In genomic region chr5:36544765-36545164, GRCm38 (mm10) we compare ENCODE assay signal across 19 mouse cellular contexts. TPM values are rescaled to one million over a fixed set of nuclear protein-coding genes. Genes with fewer than 3 reads are reported as not detected.
DNase-seq lines count a peak whose midpoint lies in the region; ATAC-seq and TF ChIP-seq lines count a peak whose summit lies in the region.
"Had no signal": no experiment of that assay in that cellular context is flagged by ENCODE, and none has a peak within 500 bp of the region (broad histone marks: within the 10 kb centered on the region; RNA-seq: fewer than 3 reads in every experiment).

No protein-coding gene starts in this region.

- intact Hi-C loops in heart, postnatal 36 days (cut with DNase I), result no loop called here

- no peaks in the 10 kb centered on the region for H3K36me3 ChIP-seq in lung, embryonic 16.5 days (ENCODE audit: control insufficient read depth, insufficient read depth, low read length)
- peaks cover 4% of the 10 kb centered on the region; the same call in 1 of the 2 replicates for H3K36me3 ChIP-seq in intestine, postnatal 0 days (ENCODE audit: control insufficient read depth, insufficient read depth)
- H3K36me3 ChIP-seq: embryonic facial prominence, embryonic 10.5 days; embryonic facial prominence, embryonic 12.5 days; forebrain, embryonic 10.5 days; forebrain, embryonic 12.5 days had no signal

- no peak overlapping the region for H3K27ac ChIP-seq in lung, embryonic 16.5 days (ENCODE audit: low read length)
- no peak overlapping the region for H3K27ac ChIP-seq in intestine, postnatal 0 days (ENCODE audit: low read depth, low read length)
- H3K27ac ChIP-seq: embryonic facial prominence, embryonic 10.5 days; embryonic facial prominence, embryonic 12.5 days; forebrain, embryonic 10.5 days; forebrain, embryonic 12.5 days had no signal

- H3K4me1 ChIP-seq in lung, embryonic 16.5 days (replicated peaks; ENCODE audit: control insufficient read depth, insufficient read depth, low read length), result no peaks in the 10 kb centered on the region
- 0 out of 2 replicates have a peak, but pooled peaks cover 6% of the 10 kb centered on the region for H3K4me1 ChIP-seq in lung, adult 2 months (ENCODE audit: control insufficient read depth, insufficient read depth, low read length)
- H3K4me1 ChIP-seq in intestine, postnatal 0 days (replicated peaks; ENCODE audit: control insufficient read depth, insufficient read depth, low read length), result no peaks in the 10 kb centered on the region
- H3K4me1 ChIP-seq: embryonic facial prominence, embryonic 12.5 days had no signal

- H3K27me3 ChIP-seq in lung, embryonic 16.5 days (ENCODE audit: control insufficient read depth, insufficient read depth, low read depth, low read length), result no peaks in the 10 kb centered on the region
- no peaks in the 10 kb centered on the region for H3K27me3 ChIP-seq in intestine, postnatal 0 days (replicated peaks; ENCODE audit: control insufficient read depth, insufficient read depth, low read length)
- H3K27me3 ChIP-seq: embryonic facial prominence, embryonic 12.5 days; forebrain, embryonic 12.5 days had no signal

- TF ChIP-seq POLR2A in lung, adult 2 months (IDR thresholded peaks at IDR 0.05; ENCODE audit: borderline replicate concordance, extremely low read depth, low read depth, low read length), result no peak

- no peak for TF ChIP-seq CTCF in lung, adult 2 months (IDR thresholded peaks at IDR 0.05; ENCODE audit: insufficient read depth, low read length)
- no peak for TF ChIP-seq CTCF in intestine, postnatal 0 days (IDR thresholded peaks at IDR 0.05; ENCODE audit: low read depth)

- peak; percentile 65; the same call in 1 of the 2 replicates for ATAC-seq in lung, embryonic 16.5 days (ENCODE audit: low read depth)
- ATAC-seq in intestine, postnatal 0 days, result no peak
- ATAC-seq: forebrain, embryonic 14.5 days; forebrain, embryonic 16.5 days had no signal

- no peaks in the 10 kb centered on the region for H3K9me3 ChIP-seq in lung, embryonic 16.5 days (ENCODE audit: control insufficient read depth, low read length)
- no peaks in the 10 kb centered on the region for H3K9me3 ChIP-seq in intestine, postnatal 0 days (ENCODE audit: control insufficient read depth)
- H3K9me3 ChIP-seq: embryonic facial prominence, embryonic 10.5 days; embryonic facial prominence, embryonic 12.5 days; forebrain, embryonic 10.5 days; forebrain, embryonic 12.5 days had no signal

- no peak overlapping the region for H3K9ac ChIP-seq in lung, embryonic 16.5 days (ENCODE audit: low read length)
- H3K9ac ChIP-seq in intestine, postnatal 0 days (ENCODE audit: low read depth, low read length), result no peak overlapping the region
- H3K9ac ChIP-seq: embryonic facial prominence, embryonic 12.5 days; forebrain, embryonic 12.5 days had no signal

- WGBS in lung, embryonic 16.5 days, result 57% methylated on average over 1 of the region's 1 CpGs
- 61% methylated on average over 1 of the region's 1 CpGs for WGBS in lung, adult 2 months
- 83% methylated on average over 1 of the region's 1 CpGs for WGBS in intestine, postnatal 0 days

- H3K4me3 ChIP-seq in lung, embryonic 16.5 days (ENCODE audit: low read length), result no peak overlapping the region
- H3K4me3 ChIP-seq in lung, adult 2 months (replicated peaks; ENCODE audit: extremely low read depth, low read depth, low read length), result no peak overlapping the region
- H3K4me3 ChIP-seq in intestine, postnatal 0 days (ENCODE audit: low read depth, low read length), result no peak overlapping the region
- H3K4me3 ChIP-seq: embryonic facial prominence, embryonic 10.5 days; embryonic facial prominence, embryonic 12.5 days; forebrain, embryonic 10.5 days; forebrain, embryonic 12.5 days had no signal

- H3K4me2 ChIP-seq in lung, embryonic 16.5 days (ENCODE audit: low read depth, low read length), result no peak overlapping the region
- no peak overlapping the region for H3K4me2 ChIP-seq in intestine, postnatal 0 days (replicated peaks; ENCODE audit: low read depth)
- H3K4me2 ChIP-seq: embryonic facial prominence, embryonic 12.5 days; forebrain, embryonic 12.5 days had no signal

- DNase-seq in lung, adult 2 months, result no peak
- peak; percentile 74 for DNase-seq in lung, postnatal 25 days (ENCODE audit: low spot score)
- no peak for DNase-seq in lung, postnatal 10 days
- DNase-seq in fat pad, adult 2 months (ENCODE audit: extremely low read depth, low read depth, low spot score), result peak; percentile 30
- no peak for DNase-seq in heart, postnatal 36 days
- DNase-seq: adrenal gland, adult 8-10 months; adrenal gland, postnatal 25 days; cerebellum, adult 11-12 months; cerebellum, adult 2 months; cerebellum, adult 9-10 months; cerebellum, postnatal 25 days had no signal

RNA-seq across cellular contexts. Expression of gene Tbc1d14, which starts 48.3 kb away (rescaled TPM):
- 25.2 and 25.9 TPM in 2 replicates for polyA plus RNA-seq in lung, embryonic 16.5 days (2015; fragmentation: Nextera tagmentation; extraction: Ambion mirVana)
- 19.2 and 30.2 TPM in 2 replicates for polyA plus RNA-seq in lung, adult 2 months (2012; rRNA removed)
- total RNA-seq in heart, postnatal 36 days (2021), result 10 to 100 TPM; 13.7 to 14.2 TPM
- 16.8 and 17.2 TPM in 2 replicates for polyA plus RNA-seq in intestine, postnatal 0 days (2015; fragmentation: Nextera tagmentation; extraction: Ambion mirVana)

Comparison
In these comparisons a context has a peak if more than half of its experiments do, and no peak if none do; other contexts are left out.
1. DNase-seq: peak in lung, postnatal 25 days (single experiment) and fat pad, adult 2 months (single experiment); none in lung, adult 2 months (single experiment), lung, postnatal 10 days (single experiment) and heart, postnatal 36 days (0 of 2).